Mouse (Mus musculus): ENCODE results near the gene Fgfr1op. TPM values are rescaled to one million over a fixed set of nuclear protein-coding genes. Genes with fewer than 3 reads are reported as not detected.

The Fgfr1op gene
- polyA plus RNA-seq, 1 experiment from 2014 or later: 24.9 TPM

DNA sequence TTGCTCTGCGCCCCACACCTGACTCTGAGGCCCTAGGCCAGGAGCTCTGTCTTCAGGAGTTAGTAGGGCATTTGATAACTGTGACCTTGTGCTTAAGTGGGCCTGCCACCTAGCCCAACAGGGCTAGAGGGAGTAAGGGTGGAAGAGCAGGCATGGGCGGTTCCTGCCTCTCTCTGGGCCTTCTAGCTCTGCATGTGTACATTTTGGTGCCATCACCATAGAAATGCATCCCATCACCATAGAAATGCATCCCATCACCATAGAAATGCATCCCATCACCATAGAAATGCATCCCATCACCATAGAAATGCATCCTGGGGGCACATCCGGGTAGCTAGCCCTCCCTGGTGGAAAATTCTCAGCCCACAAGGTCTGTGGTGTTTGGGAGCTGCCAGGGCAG lies 74.3 kb downstream of the Fgfr1op start:
- no peak for ATAC-seq (replicated peaks; ENCODE audit: insufficient number of reproducible peaks, low FRiP score, low TSS enrichment)
- Histone ChIP-seq H3K27ac (ENCODE audit: low read depth, low read length) (no peak overlapping the region), H3K4me3 (ENCODE audit: low read depth, low read length) (no peak overlapping the region), H3K9me3 (replicated peaks; ENCODE audit: control insufficient read depth, low read length) (no peaks in the 10 kb centered on the region), H3K9ac (ENCODE audit: low read depth, low read length) (no peak overlapping the region), H3K27me3 (ENCODE audit: control insufficient read depth, insufficient read depth, low read length) (0 out of 2 replicates have a peak, but pooled peaks cover 3% of the 10 kb centered on the region), H3K4me2 (no peak overlapping the region), H3K36me3 (ENCODE audit: control insufficient read depth, insufficient read depth, low read length) (no peaks in the 10 kb centered on the region), H3K4me1 (ENCODE audit: control insufficient read depth, insufficient read depth, low read length) (no peaks in the 10 kb centered on the region)
- WGBS (ENCODE audit: insufficient replicate concordance): 75% methylated on average over 3 of the region's 3 CpGs

DNA sequence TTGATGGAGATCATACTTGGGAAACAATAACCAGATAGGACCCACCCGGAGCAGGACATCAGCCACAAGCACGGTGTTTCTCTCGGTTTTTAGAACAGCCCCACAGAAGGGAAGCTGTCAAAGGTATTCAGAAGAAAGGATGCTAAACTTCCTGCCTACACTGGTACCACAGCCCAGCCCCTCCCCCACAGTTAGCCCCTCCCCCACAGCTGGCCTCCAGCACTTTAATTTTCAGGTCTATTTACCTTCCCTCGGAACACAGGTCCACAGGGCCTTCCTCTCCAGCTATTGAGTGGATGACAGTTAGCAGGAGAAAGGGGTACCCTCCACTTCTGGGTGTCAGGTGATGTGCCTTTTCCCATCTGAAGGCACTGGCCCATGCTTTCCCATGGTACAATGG lies 75.2 kb downstream of the Fgfr1op start:
- ATAC-seq (replicated peaks; ENCODE audit: insufficient number of reproducible peaks, low FRiP score, low TSS enrichment): no peak
- no peaks in the 10 kb centered on the region for H3K9me3 ChIP-seq (replicated peaks; ENCODE audit: control insufficient read depth, low read length)
- 0 out of 2 replicates have a peak, but pooled peaks cover 3% of the 10 kb centered on the region for H3K27me3 ChIP-seq (ENCODE audit: control insufficient read depth, insufficient read depth, low read length)
- 56% methylated on average over 4 of the region's 4 CpGs for WGBS (ENCODE audit: insufficient replicate concordance)
- no peak overlapping the region for H3K4me2 ChIP-seq
- no peak overlapping the region for H3K9ac ChIP-seq (ENCODE audit: low read depth, low read length)
- H3K36me3 ChIP-seq (ENCODE audit: control insufficient read depth, insufficient read depth, low read length): no peaks in the 10 kb centered on the region
- H3K27ac ChIP-seq (ENCODE audit: low read depth, low read length): no peak overlapping the region
- no peak overlapping the region for H3K4me3 ChIP-seq (ENCODE audit: low read depth, low read length)
- H3K4me1 ChIP-seq (ENCODE audit: control insufficient read depth, insufficient read depth, low read length): no peaks in the 10 kb centered on the region

GRCm38 (mm10) chr17:8241645-8242044 lies 76.3 kb downstream of the Fgfr1op start:
- H3K27ac ChIP-seq (ENCODE audit: low read depth, low read length): no peak overlapping the region
- no peaks in the 10 kb centered on the region for H3K9me3 ChIP-seq (replicated peaks; ENCODE audit: control insufficient read depth, low read length)
- no peak overlapping the region for H3K9ac ChIP-seq (ENCODE audit: low read depth, low read length)
- no peak overlapping the region for H3K4me2 ChIP-seq
- 0 out of 2 replicates have a peak, but pooled peaks cover 3% of the 10 kb centered on the region for H3K27me3 ChIP-seq (ENCODE audit: control insufficient read depth, insufficient read depth, low read length)
- 72% methylated on average over 12 of the region's 12 CpGs for WGBS (ENCODE audit: insufficient replicate concordance)
- no peak overlapping the region for H3K4me3 ChIP-seq (ENCODE audit: low read depth, low read length)
- no peak for ATAC-seq (replicated peaks; ENCODE audit: insufficient number of reproducible peaks, low FRiP score, low TSS enrichment)
- H3K4me1 ChIP-seq (ENCODE audit: control insufficient read depth, insufficient read depth, low read length): no peaks in the 10 kb centered on the region
- no peaks in the 10 kb centered on the region for H3K36me3 ChIP-seq (ENCODE audit: control insufficient read depth, insufficient read depth, low read length)

- no peak overlapping the region for H3K4me2 ChIP-seq
- 0 out of 2 replicates have a peak, but pooled peaks cover 7% of the 10 kb centered on the region for H3K27me3 ChIP-seq (ENCODE audit: control insufficient read depth, insufficient read depth, low read length)
- 82% methylated on average over 11 of the region's 11 CpGs for WGBS (ENCODE audit: insufficient replicate concordance)
- no peaks in the 10 kb centered on the region for H3K4me1 ChIP-seq (ENCODE audit: control insufficient read depth, insufficient read depth, low read length)
- H3K9me3 ChIP-seq (replicated peaks; ENCODE audit: control insufficient read depth, low read length): no peaks in the 10 kb centered on the region
- H3K27ac ChIP-seq (ENCODE audit: low read depth, low read length): no peak overlapping the region
- no peak overlapping the region for H3K9ac ChIP-seq (ENCODE audit: low read depth, low read length)
- ATAC-seq (replicated peaks; ENCODE audit: insufficient number of reproducible peaks, low FRiP score, low TSS enrichment): no peak
- no peak overlapping the region for H3K4me3 ChIP-seq (ENCODE audit: low read depth, low read length)
- H3K36me3 ChIP-seq (ENCODE audit: control insufficient read depth, insufficient read depth, low read length): no peaks in the 10 kb centered on the region
Measured at GRCm38 (mm10) chr17:8242186-8242585, 76.9 kb downstream of the Fgfr1op start.

DNA sequence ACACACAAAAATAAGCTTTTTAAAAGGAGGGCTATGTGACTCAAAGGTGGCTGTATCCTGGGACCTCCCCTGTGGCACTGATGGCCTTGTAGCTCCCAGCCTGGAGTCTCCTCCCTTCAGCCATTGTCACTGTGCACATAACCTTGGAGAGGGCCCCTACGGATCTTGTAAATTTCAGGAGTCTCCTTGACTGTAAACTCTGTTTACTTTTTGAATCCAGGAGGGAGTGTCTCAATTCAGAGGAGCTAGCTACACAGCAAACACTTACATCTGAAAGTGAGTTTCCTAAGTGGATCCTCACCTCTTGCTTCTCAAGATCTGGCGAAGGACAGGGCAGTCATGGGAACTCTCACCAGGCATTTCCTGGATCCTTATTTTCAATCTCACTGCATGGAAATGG lies 78.8 kb downstream of the Fgfr1op start:
- ATAC-seq (replicated peaks; ENCODE audit: insufficient number of reproducible peaks, low FRiP score, low TSS enrichment): no peak
- no peak overlapping the region for H3K4me3 ChIP-seq (ENCODE audit: low read depth, low read length)
- no peak overlapping the region for H3K27ac ChIP-seq (ENCODE audit: low read depth, low read length)
- 0 out of 2 replicates have a peak, but pooled peaks cover 7% of the 10 kb centered on the region for H3K27me3 ChIP-seq (ENCODE audit: control insufficient read depth, insufficient read depth, low read length)
- no peak overlapping the region for H3K9ac ChIP-seq (ENCODE audit: low read depth, low read length)
- H3K4me1 ChIP-seq (ENCODE audit: control insufficient read depth, insufficient read depth, low read length): no peaks in the 10 kb centered on the region
- no peaks in the 10 kb centered on the region for H3K9me3 ChIP-seq (replicated peaks; ENCODE audit: control insufficient read depth, low read length)
- H3K36me3 ChIP-seq (ENCODE audit: control insufficient read depth, insufficient read depth, low read length): no peaks in the 10 kb centered on the region
- WGBS (ENCODE audit: insufficient replicate concordance): 66% methylated on average over 2 of the region's 2 CpGs
- no peak overlapping the region for H3K4me2 ChIP-seq

GRCm38 (mm10) chr17:8246102-8246754 lies 80.9 kb downstream of the Fgfr1op start:
- H3K4me3 ChIP-seq (ENCODE audit: low read depth, low read length): no peak overlapping the region
- no peak overlapping the region for H3K4me2 ChIP-seq
- 0 out of 2 replicates have a peak, but pooled peaks cover 9% of the 10 kb centered on the region for H3K27me3 ChIP-seq (ENCODE audit: control insufficient read depth, insufficient read depth, low read length)
- no peaks in the 10 kb centered on the region for H3K36me3 ChIP-seq (ENCODE audit: control insufficient read depth, insufficient read depth, low read length)
- WGBS (ENCODE audit: insufficient replicate concordance): 79% methylated on average over 4 of the region's 4 CpGs
- no peak overlapping the region for H3K9ac ChIP-seq (ENCODE audit: low read depth, low read length)
- ATAC-seq (replicated peaks; ENCODE audit: insufficient number of reproducible peaks, low FRiP score, low TSS enrichment): no peak
- no peaks in the 10 kb centered on the region for H3K9me3 ChIP-seq (replicated peaks; ENCODE audit: control insufficient read depth, low read length)
- H3K4me1 ChIP-seq (ENCODE audit: control insufficient read depth, insufficient read depth, low read length): no peaks in the 10 kb centered on the region
- no peak overlapping the region for H3K27ac ChIP-seq (ENCODE audit: low read depth, low read length)

Other genes starting within 250 kb of the Fgfr1op start
- gene Tagap, start 239.5 kb upstream of the Fgfr1op start, polyA plus RNA-seq (2014; fragmentation: Nextera tagmentation; extraction: Ambion mirVana): 0.09 and 0.24 TPM in 2 replicates
- 51.7 and 60.0 TPM in 2 replicates for gene Rsph3a, start 219.9 kb upstream of the Fgfr1op start, polyA plus RNA-seq (2014; fragmentation: Nextera tagmentation; extraction: Ambion mirVana)
- not detected in 2 replicates for gene Gm49673, start 17.7 kb upstream of the Fgfr1op start, polyA plus RNA-seq (2014; fragmentation: Nextera tagmentation; extraction: Ambion mirVana)
- 28.3 and 30.0 TPM in 2 replicates for gene Rnaset2a, start 17.4 kb upstream of the Fgfr1op start, polyA plus RNA-seq (2014; fragmentation: Nextera tagmentation; extraction: Ambion mirVana)
- not detected in 2 replicates for gene Ccr6, start 70.5 kb downstream of the Fgfr1op start, polyA plus RNA-seq (2014; fragmentation: Nextera tagmentation; extraction: Ambion mirVana)
- gene Mpc1, start 117.4 kb downstream of the Fgfr1op start, polyA plus RNA-seq (2014; fragmentation: Nextera tagmentation; extraction: Ambion mirVana): 152 and 153 TPM in 2 replicates
- gene Sft2d1, start 145.6 kb downstream of the Fgfr1op start, polyA plus RNA-seq (2014; fragmentation: Nextera tagmentation; extraction: Ambion mirVana): 66.9 and 71.5 TPM in 2 replicates
- gene Prr18, start 172.0 kb downstream of the Fgfr1op start, polyA plus RNA-seq (2014; fragmentation: Nextera tagmentation; extraction: Ambion mirVana): 0.39 TPM in 1 of 2 replicates, not detected in the other
- 0.73 and 0.79 TPM in 2 replicates for gene T2, start 190.5 kb downstream of the Fgfr1op start, polyA plus RNA-seq (2014; fragmentation: Nextera tagmentation; extraction: Ambion mirVana)

Data from heart, embryonic 11.5 days (tissue).